Mouse (Mus musculus): ENCODE measurements at regions not wholly inside any gene's neighbourhood (a gene's known extent, or its start where the extent isn't known, plus 50 kb on each side); places are given as distances from the start of the nearest gene placed in this dataset.

- TF ChIP-seq POLR2A (IDR thresholded peaks at IDR 0.05; ENCODE audit: low read depth, low read length) (no peak), CTCF (IDR thresholded peaks at IDR 0.05; ENCODE audit: extremely low read depth, insufficient read depth, insufficient read length, insufficient replicate concordance) (no peak)
These were observed 314.1 kb downstream of the Mycn start for GRCm38 (mm10) chr12:12627597-12627996.

All from spleen, adult 2 months (tissue).